Mouse (Mus musculus) kidney, embryonic 15.5 days (tissue): ENCODE measurements at regions not wholly inside any gene's neighbourhood (a gene's known extent, or its start where the extent isn't known, plus 50 kb on each side); places are given as distances from the start of the nearest gene placed in this dataset.

Experiments used
- ATAC-seq: fragments of 200-750 bp; cut with Nextera tagmentation; replicated peaks from 2 replicates; pipeline ENCODE4 v1.8.0; 2017; ENCODE audit warnings: moderate TSS enrichment; ENCODE audit not compliant: low FRiP score
- H3K27ac ChIP-seq: fragments of 300-500 bp; sonication (generic); 2 replicates; pipeline ENCODE4 v1.5.1; 2015; ENCODE audit warnings: mild to moderate bottlenecking, inconsistent platforms
- H3K27me3 ChIP-seq: fragments of 300-500 bp; sonication (generic); 2 replicates; pipeline ENCODE4 v1.6.1; 2015; ENCODE audit warnings: inconsistent platforms
- H3K36me3 ChIP-seq: fragments of 300-500 bp; sonication (generic); 2 replicates; pipeline ENCODE4 v1.6.1; 2015; ENCODE audit warnings: inconsistent platforms
- H3K4me1 ChIP-seq: fragments of 300-500 bp; sonication (generic); 2 replicates; pipeline ENCODE4 v1.6.1; 2015; ENCODE audit warnings: inconsistent platforms
- H3K4me2 ChIP-seq: fragments of 300-500 bp; sonication (generic); 2 replicates; pipeline ENCODE4 v1.6.1; 2015; ENCODE audit warnings: moderate library complexity, mild to moderate bottlenecking, inconsistent platforms
- H3K4me3 ChIP-seq: fragments of 300-500 bp; sonication (generic); replicated peaks from 2 replicates; pipeline ENCODE4 v1.5.1; 2015; ENCODE audit warnings: mild to moderate bottlenecking, inconsistent platforms
- H3K9ac ChIP-seq: fragments of 300-500 bp; sonication (generic); 2 replicates; pipeline ENCODE4 v1.6.1; 2015; ENCODE audit warnings: mild to moderate bottlenecking, inconsistent platforms
- H3K9me3 ChIP-seq: fragments of 300-500 bp; sonication (generic); replicated peaks from 2 replicates; pipeline ENCODE4 v1.6.1; 2016; ENCODE audit warnings: inconsistent platforms
- WGBS: fragments of 180-500 bp; shearing (Covaris S2); methylation state at CpG from one replicate; pipeline ENCODE4 v1.1.7; 2015; ENCODE audit warnings: mixed read lengths; 5-methylcytosine and 5-hydroxymethylcytosine counted together

GRCm38 (mm10) chr17:80789000-80789399 is 60.7 kb upstream of the Map4k3 start:
- Histone ChIP-seq H3K36me3 (no peaks in the 10 kb centered on the region), H3K9me3 (no peaks in the 10 kb centered on the region), H3K27ac (no peak overlapping the region), H3K4me1 (peaks cover 35% of the 10 kb centered on the region), H3K9ac (no peak overlapping the region), H3K27me3 (no peaks in the 10 kb centered on the region), H3K4me3 (no peak overlapping the region), H3K4me2 (no peak overlapping the region)
- WGBS: 59% methylated on average over 3 of the region's 3 CpGs
- ATAC-seq: no peak

GRCm38 (mm10) chr17:80786858-80787257 is 58.6 kb upstream of the Map4k3 start:
- H3K9ac ChIP-seq: no peak overlapping the region
- H3K4me1 ChIP-seq: peaks cover 35% of the 10 kb centered on the region
- peak; percentile 55 for ATAC-seq
- WGBS: 48% methylated on average over 2 of the region's 2 CpGs
- H3K27me3 ChIP-seq: no peaks in the 10 kb centered on the region
- H3K9me3 ChIP-seq: no peaks in the 10 kb centered on the region
- H3K27ac ChIP-seq: peak overlapping the region; percentile 87
- no peaks in the 10 kb centered on the region for H3K36me3 ChIP-seq
- H3K4me3 ChIP-seq: no peak overlapping the region
- H3K4me2 ChIP-seq: no peak overlapping the region

- H3K4me3 ChIP-seq: no peak overlapping the region
- H3K4me1 ChIP-seq: peaks cover 35% of the 10 kb centered on the region
- no peaks in the 10 kb centered on the region for H3K36me3 ChIP-seq
- H3K27me3 ChIP-seq: no peaks in the 10 kb centered on the region
- H3K27ac ChIP-seq: peak overlapping the region; percentile 87
- ATAC-seq: peak; percentile 59
- no peak overlapping the region for H3K9ac ChIP-seq
- H3K4me2 ChIP-seq: no peak overlapping the region
- WGBS: 51% methylated on average over 8 of the region's 8 CpGs
- H3K9me3 ChIP-seq: no peaks in the 10 kb centered on the region
These were observed 58.0 kb upstream of the Map4k3 start for GRCm38 (mm10) chr17:80786061-80786851.

- Histone ChIP-seq H3K27me3 (no peaks in the 10 kb centered on the region), H3K4me3 (no peak overlapping the region), H3K9me3 (no peaks in the 10 kb centered on the region), H3K36me3 (no peaks in the 10 kb centered on the region), H3K9ac (no peak overlapping the region), H3K27ac (peak overlapping the region; percentile 87), H3K4me2 (no peak overlapping the region), H3K4me1 (peaks cover 35% of the 10 kb centered on the region)
- ATAC-seq: no peak
- WGBS: 83% methylated on average over 8 of the region's 8 CpGs
These were observed 57.2 kb upstream of the Map4k3 start for GRCm38 (mm10) chr17:80785476-80785875.

- Histone ChIP-seq H3K27ac (peak overlapping the region; percentile 87; the same call in 1 of the 2 replicates), H3K9ac (no peak overlapping the region)
- no peak for ATAC-seq
These were observed 56.8 kb upstream of the Map4k3 start for GRCm38 (mm10) chr17:80785049-80785448.

GRCm38 (mm10) chr17:80782233-80782632 is 53.9 kb upstream of the Map4k3 start:
- 16% methylated on average over 1 of the region's 1 CpGs for WGBS
- Histone ChIP-seq H3K27ac (0 out of 2 replicates have a peak overlapping the region, but pooled peaks have one; percentile 60), H3K9ac (no peak overlapping the region), H3K36me3 (no peaks in the 10 kb centered on the region), H3K4me3 (no peak overlapping the region), H3K9me3 (no peaks in the 10 kb centered on the region), H3K27me3 (no peaks in the 10 kb centered on the region), H3K4me1 (peaks cover 42% of the 10 kb centered on the region), H3K4me2 (no peak overlapping the region)
- ATAC-seq: no peak

More at GRCm38 (mm10) chr17:80785049-80785448, 56.8 kb upstream of the Map4k3 start:
- no peaks in the 10 kb centered on the region for H3K9me3 ChIP-seq
- H3K27me3 ChIP-seq: no peaks in the 10 kb centered on the region
- peaks cover 39% of the 10 kb centered on the region for H3K4me1 ChIP-seq
- H3K4me2 ChIP-seq: no peak overlapping the region
- H3K4me3 ChIP-seq: no peak overlapping the region
- no peaks in the 10 kb centered on the region for H3K36me3 ChIP-seq
- 41% methylated on average over 4 of the region's 4 CpGs for WGBS

- Histone ChIP-seq H3K27ac (no peak overlapping the region), H3K27me3 (no peaks in the 10 kb centered on the region), H3K9ac (no peak overlapping the region), H3K4me3 (no peak overlapping the region), H3K9me3 (no peaks in the 10 kb centered on the region), H3K36me3 (no peaks in the 10 kb centered on the region), H3K4me2 (no peak overlapping the region), H3K4me1 (peaks cover 37% of the 10 kb centered on the region)
- 92% methylated on average over 12 of the region's 12 CpGs for WGBS
- ATAC-seq: no peak
These were observed 53.3 kb upstream of the Map4k3 start for GRCm38 (mm10) chr17:80781621-80782020.

GRCm38 (mm10) chr17:80780303-80780702 is 52.0 kb upstream of the Map4k3 start:
- Histone ChIP-seq H3K9ac (no peak overlapping the region), H3K27ac (no peak overlapping the region), H3K4me2 (no peak overlapping the region), H3K27me3 (no peaks in the 10 kb centered on the region), H3K36me3 (no peaks in the 10 kb centered on the region), H3K9me3 (no peaks in the 10 kb centered on the region), H3K4me1 (peaks cover 26% of the 10 kb centered on the region), H3K4me3 (no peak overlapping the region)
- WGBS: 44% methylated on average over 7 of the region's 7 CpGs
- ATAC-seq: no peak

- no peak overlapping the region for H3K4me3 ChIP-seq
- H3K4me2 ChIP-seq: no peak overlapping the region
- H3K4me1 ChIP-seq: peaks cover 24% of the 10 kb centered on the region
- 62% methylated on average over 6 of the region's 6 CpGs for WGBS
- no peaks in the 10 kb centered on the region for H3K36me3 ChIP-seq
- H3K27ac ChIP-seq: no peak overlapping the region
- H3K27me3 ChIP-seq: no peaks in the 10 kb centered on the region
- H3K9ac ChIP-seq: no peak overlapping the region
- H3K9me3 ChIP-seq: no peaks in the 10 kb centered on the region
- no peak for ATAC-seq
These were observed 51.5 kb upstream of the Map4k3 start for GRCm38 (mm10) chr17:80779782-80780181.
